Mouse (Mus musculus): Measurements from ENCODE around the gene Ghrh. TPM values are rescaled to one million over a fixed set of nuclear protein-coding genes. Genes with fewer than 3 reads are reported as not detected.
A peak's percentile ranks its signal among the peaks of the same experiment; 100 is the strongest.

The Ghrh gene
- total RNA-seq, 4 experiments from 2014 or later = not detected

GRCm38 (mm10) chr2:157349121-157349778 lies 1.9 kb upstream of the Ghrh start:
- no peak for DNase-seq (ENCODE audit: low spot score)

- DNase-seq (ENCODE audit: low spot score) = no peak
These were observed 4.0 kb downstream of the Ghrh start for GRCm38 (mm10) chr2:157343337-157343736.

GRCm38 (mm10) chr2:157342328-157342926 lies 4.9 kb downstream of the Ghrh start:
- DNase-seq (ENCODE audit: low spot score) = no peak

- peak; percentile 62 for DNase-seq (ENCODE audit: low spot score)
These were observed 5.6 kb downstream of the Ghrh start for GRCm38 (mm10) chr2:157341554-157342270.

- DNase-seq (ENCODE audit: low spot score) = peak; percentile 26
These were observed 7.0 kb downstream of the Ghrh start for GRCm38 (mm10) chr2:157340221-157340741.

GRCm38 (mm10) chr2:157339532-157339931 lies 7.8 kb downstream of the Ghrh start:
- no peak for DNase-seq (ENCODE audit: low spot score)

- DNase-seq (ENCODE audit: low spot score) = peak; percentile 31
These were observed 8.6 kb downstream of the Ghrh start for GRCm38 (mm10) chr2:157338663-157339062.

GRCm38 (mm10) chr2:157332059-157332458 lies 15.2 kb downstream of the Ghrh start:
- DNase-seq (ENCODE audit: low spot score) = no peak

GRCm38 (mm10) chr2:157328570-157328969 lies 18.7 kb downstream of the Ghrh start:
- no peak for DNase-seq (ENCODE audit: low spot score)

GRCm38 (mm10) chr2:157328106-157328505 lies 19.2 kb downstream of the Ghrh start:
- no peak for DNase-seq (ENCODE audit: low spot score)

GRCm38 (mm10) chr2:157325238-157325637 lies 22.1 kb downstream of the Ghrh start:
- DNase-seq (ENCODE audit: low spot score) = no peak

- no peak for DNase-seq (ENCODE audit: low spot score)
These were observed 25.1 kb downstream of the Ghrh start for GRCm38 (mm10) chr2:157322029-157322766.

GRCm38 (mm10) chr2:157320886-157321285 lies 26.4 kb downstream of the Ghrh start:
- no peak for DNase-seq (ENCODE audit: low spot score)

GRCm38 (mm10) chr2:157320135-157320534 lies 27.2 kb downstream of the Ghrh start:
- DNase-seq (ENCODE audit: low spot score) = no peak

GRCm38 (mm10) chr2:157317220-157317619 lies 30.1 kb downstream of the Ghrh start:
- no peak for DNase-seq (ENCODE audit: low spot score)

GRCm38 (mm10) chr2:157316358-157316933 lies 30.9 kb downstream of the Ghrh start:
- DNase-seq (ENCODE audit: low spot score) = no peak

GRCm38 (mm10) chr2:157315486-157315885 lies 31.8 kb downstream of the Ghrh start:
- DNase-seq (ENCODE audit: low spot score) = no peak

GRCm38 (mm10) chr2:157314310-157314709 lies 33.0 kb downstream of the Ghrh start:
- no peak for DNase-seq (ENCODE audit: low spot score)

- DNase-seq (ENCODE audit: low spot score) = no peak
These were observed 33.6 kb downstream of the Ghrh start for GRCm38 (mm10) chr2:157313718-157314117.

GRCm38 (mm10) chr2:157310963-157311637 lies 36.2 kb downstream of the Ghrh start:
- no peak for DNase-seq (ENCODE audit: low spot score)

GRCm38 (mm10) chr2:157309611-157310010 lies 37.7 kb downstream of the Ghrh start:
- no peak for DNase-seq (ENCODE audit: low spot score)
